Mouse (Mus musculus) midbrain, embryonic 11.5 days (tissue): ENCODE results near the gene Ctrc. TPM values are rescaled to one million over a fixed set of nuclear protein-coding genes. Genes with fewer than 3 reads are reported as not detected.

Experiments
- ATAC-seq: fragments of 200-750 bp; cut with Nextera tagmentation; 2 replicates; pipeline ENCODE4 v1.8.0; 2017; ENCODE audit warnings: moderate TSS enrichment, moderate library complexity; ENCODE audit not compliant: low FRiP score
- DNase-seq: peaks from one replicate; pipeline ENCODE4 v3.0.0; 2015; ENCODE audit warnings: low spot score; ENCODE audit errors: missing footprints
- H3K27ac ChIP-seq: fragments of 300-500 bp; sonication (generic); 2 replicates; pipeline ENCODE4 v1.5.1; 2014; ENCODE audit warnings: low read depth, low read length
- H3K27me3 ChIP-seq: fragments of 300-500 bp; sonication (generic); 2 replicates; pipeline ENCODE4 v1.6.1; 2014; ENCODE audit warnings: mild to moderate bottlenecking, low read length, moderate library complexity, mixed read lengths; ENCODE audit not compliant: control insufficient read depth, insufficient read depth
- H3K36me3 ChIP-seq: fragments of 300-500 bp; sonication (generic); 2 replicates; pipeline ENCODE4 v1.6.1; 2014; ENCODE audit warnings: mild to moderate bottlenecking, low read length, moderate library complexity, mixed read lengths; ENCODE audit not compliant: control insufficient read depth, insufficient read depth
- H3K4me1 ChIP-seq: fragments of 300-500 bp; sonication (generic); 2 replicates; pipeline ENCODE4 v1.6.1; 2014; ENCODE audit warnings: low read length; ENCODE audit not compliant: control insufficient read depth, insufficient read depth
- H3K4me2 ChIP-seq: fragments of 300-500 bp; sonication (generic); 2 replicates; pipeline ENCODE4 v1.6.1; 2014; ENCODE audit warnings: mild to moderate bottlenecking, moderate library complexity
- H3K4me3 ChIP-seq: fragments of 300-500 bp; sonication (generic); 2 replicates; pipeline ENCODE4 v1.5.1; 2014; ENCODE audit warnings: low read depth, low read length
- H3K9ac ChIP-seq: fragments of 300-500 bp; sonication (generic); 2 replicates; pipeline ENCODE4 v1.6.1; 2014; ENCODE audit warnings: low read length
- H3K9me3 ChIP-seq: fragments of 300-500 bp; sonication (generic); 2 replicates; pipeline ENCODE4 v1.6.1; 2016; ENCODE audit warnings: low read length; ENCODE audit not compliant: control insufficient read depth
- WGBS: fragments of 180-500 bp; shearing (Covaris S2); extraction: QIAGEN DNeasy Blood & Tissue Kit; methylation state at CpG from one replicate; pipeline ENCODE4 v1.1.7; 2014; 5-methylcytosine and 5-hydroxymethylcytosine counted together
- polyA plus RNA-seq: library from polyadenylated mRNA; unstranded; fragments of >200 nt; fragmentation: Nextera tagmentation; extraction: Ambion mirVana; gene quantifications from 2 replicates; pipeline ENCODE4 v1.2.1, GENCODE M21; 2014

Ctrc gene
- polyA plus RNA-seq, 1 experiment from 2014 or later = not detected

DNA sequence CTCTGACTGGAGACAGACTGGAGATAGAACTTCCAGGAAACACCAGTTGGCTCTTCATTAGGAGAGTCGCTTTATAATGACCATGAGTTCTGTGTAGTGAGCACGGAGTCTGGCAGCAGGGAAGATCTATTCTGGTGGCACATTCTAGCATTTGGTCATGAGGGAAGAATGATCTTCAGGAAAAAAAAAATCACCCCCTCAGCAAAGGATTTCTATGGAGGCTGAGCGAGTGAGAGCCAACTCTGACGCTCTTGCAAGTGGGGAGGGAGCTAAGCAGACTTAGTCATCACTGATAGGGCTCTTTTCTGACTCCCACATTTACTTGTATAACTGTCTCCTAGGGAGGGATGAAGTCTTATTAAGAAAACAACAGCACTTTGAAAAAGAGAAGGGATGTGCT is 32.9 kb upstream of the Ctrc start:
- Histone ChIP-seq H3K4me1 (peaks cover 12% of the 10 kb centered on the region), H3K27me3 (no peaks in the 10 kb centered on the region), H3K36me3 (no peaks in the 10 kb centered on the region), H3K9ac (no peak overlapping the region), H3K27ac (no peak overlapping the region), H3K4me3 (no peak overlapping the region), H3K4me2 (no peak overlapping the region), H3K9me3 (no peaks in the 10 kb centered on the region)
- 82% methylated on average over 4 of the region's 4 CpGs for WGBS
- DNase-seq = no peak
- no peak for ATAC-seq

DNA sequence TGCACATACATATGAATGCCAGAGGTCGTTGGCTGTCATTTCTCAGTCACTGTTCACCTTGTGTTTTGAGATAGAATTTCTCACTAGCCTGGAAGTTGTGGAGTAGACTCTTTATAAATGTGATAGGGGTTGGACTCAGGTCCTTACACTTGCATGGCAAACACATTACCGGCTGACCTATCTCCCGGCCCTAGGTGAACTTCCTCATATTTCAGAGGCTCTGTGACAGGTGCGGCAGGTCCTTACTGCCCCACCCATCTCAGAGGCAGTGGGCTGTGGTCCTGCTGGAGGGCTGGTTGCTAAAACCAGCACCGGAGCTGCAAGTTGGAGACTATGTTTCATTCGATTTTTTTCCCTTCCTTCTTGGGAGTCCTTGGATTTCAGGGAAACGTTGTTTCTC is 32.5 kb upstream of the Ctrc start:
- Histone ChIP-seq H3K27ac (no peak overlapping the region), H3K9me3 (no peaks in the 10 kb centered on the region), H3K9ac (no peak overlapping the region), H3K36me3 (no peaks in the 10 kb centered on the region), H3K4me1 (peaks cover 16% of the 10 kb centered on the region), H3K4me2 (no peak overlapping the region), H3K4me3 (no peak overlapping the region), H3K27me3 (no peaks in the 10 kb centered on the region)
- 82% methylated on average over 7 of the region's 7 CpGs for WGBS
- ATAC-seq (no peak), DNase-seq (no peak)

- ATAC-seq (0 out of 2 replicates have a peak, but pooled peaks have one; percentile 15), DNase-seq (peak; percentile 94)
Measured at GRCm38 (mm10) chr4:141875481-141876108, 29.4 kb upstream of the Ctrc start.

GRCm38 (mm10) chr4:141874601-141875460 is 28.7 kb upstream of the Ctrc start, which contains the start of gene Efhd2:
Gene Efhd2 (minus strand): TSS chr4:141874920.
- WGBS = under 1% methylated on average over 71 of the region's 73 CpGs
- H3K27ac ChIP-seq = no peak within 1 kb of the TSS

More at GRCm38 (mm10) chr4:141875481-141876108, 29.4 kb upstream of the Ctrc start:
- H3K36me3 ChIP-seq = no peaks in the 10 kb centered on the region
- H3K4me1 ChIP-seq = peaks cover 22% of the 10 kb centered on the region
- no peaks in the 10 kb centered on the region for H3K9me3 ChIP-seq
- peak overlapping the region; percentile 18; the same call in 1 of the 2 replicates for H3K9ac ChIP-seq
- peak overlapping the region; percentile 75 for H3K4me3 ChIP-seq
- WGBS = 12% methylated on average over 8 of the region's 8 CpGs
- no peak overlapping the region for H3K27ac ChIP-seq
- peak overlapping the region; percentile 87 for H3K4me2 ChIP-seq
- no peaks in the 10 kb centered on the region for H3K27me3 ChIP-seq

DNA sequence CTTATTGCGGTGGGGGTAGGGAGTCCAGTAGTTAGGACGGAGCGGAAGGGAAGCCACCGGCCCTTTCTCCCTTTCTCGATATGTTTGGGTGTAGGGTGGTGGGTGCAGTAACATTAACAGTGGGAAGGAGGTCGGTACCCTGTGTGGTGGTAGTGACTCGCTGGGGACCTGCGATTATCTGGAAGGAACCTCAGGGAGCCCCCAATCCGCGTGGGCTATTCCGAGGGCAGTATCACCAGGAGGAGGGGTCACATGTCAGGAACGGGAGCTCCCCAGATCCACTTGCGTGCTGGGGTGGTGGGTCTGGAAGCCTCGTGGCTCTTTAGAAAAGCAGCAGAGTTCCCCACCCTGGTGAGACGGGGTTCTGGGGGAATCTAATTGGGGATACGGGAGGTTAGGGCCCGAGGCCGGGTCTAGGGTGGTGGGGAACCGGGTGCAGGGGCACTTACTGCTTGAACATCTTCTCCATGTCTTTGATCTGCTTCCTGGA is 28.0 kb upstream of the Ctrc start:
- H3K4me2 ChIP-seq = peak overlapping the region; percentile 87
- DNase-seq (peak; percentile 89), ATAC-seq (peak; percentile 20; the same call in 1 of the 2 replicates)
- peaks cover 22% of the 10 kb centered on the region for H3K4me1 ChIP-seq
- no peaks in the 10 kb centered on the region for H3K9me3 ChIP-seq
- H3K36me3 ChIP-seq = no peaks in the 10 kb centered on the region
- peak overlapping the region; percentile 75 for H3K4me3 ChIP-seq
- WGBS = 2% methylated on average over 19 of the region's 19 CpGs
- H3K9ac ChIP-seq = peak overlapping the region; percentile 87
- H3K27me3 ChIP-seq = no peaks in the 10 kb centered on the region
- no peak overlapping the region for H3K27ac ChIP-seq

More at GRCm38 (mm10) chr4:141874601-141875460, 28.7 kb upstream of the Ctrc start, which contains the start of gene Efhd2:
- Histone ChIP-seq H3K9ac (peak within 1 kb of the TSS; percentile 87), H3K4me1 (peaks cover 22% of the 10 kb centered on the region), H3K4me2 (peak within 1 kb of the TSS; percentile 87), H3K4me3 (peak within 1 kb of the TSS; percentile 75), H3K9me3 (no peaks in the 10 kb centered on the region), H3K36me3 (no peaks in the 10 kb centered on the region), H3K27me3 (no peaks in the 10 kb centered on the region)
- DNase-seq = peak; percentile 97
- peak; percentile 93 for ATAC-seq

DNA sequence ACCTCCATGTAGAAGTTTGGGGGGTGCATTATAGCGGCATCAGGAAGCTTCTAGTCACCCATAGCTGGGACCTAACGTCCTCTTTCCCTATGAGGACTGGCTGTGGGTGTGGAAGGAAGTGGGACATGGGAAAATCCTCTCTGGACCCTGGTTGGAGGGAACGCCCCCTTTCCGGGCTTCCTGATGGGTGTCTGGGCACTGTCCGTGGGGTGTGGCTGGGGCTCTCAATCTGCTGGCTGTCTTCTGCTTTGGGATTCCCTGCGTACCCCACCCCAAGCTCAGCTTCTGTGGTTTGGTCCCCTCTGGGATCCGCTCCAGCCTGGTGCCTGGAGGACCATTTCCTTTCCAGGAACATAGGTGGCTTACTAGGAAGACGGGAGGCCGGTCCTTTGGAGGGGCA is 26.8 kb upstream of the Ctrc start:
- no peak for ATAC-seq
- Histone ChIP-seq H3K4me2 (peak overlapping the region; percentile 87; the same call in 1 of the 2 replicates), H3K9ac (no peak overlapping the region), H3K9me3 (no peaks in the 10 kb centered on the region), H3K4me3 (no peak overlapping the region; the same call in 1 of the 2 replicates), H3K27ac (no peak overlapping the region), H3K4me1 (peaks cover 22% of the 10 kb centered on the region), H3K27me3 (no peaks in the 10 kb centered on the region), H3K36me3 (no peaks in the 10 kb centered on the region)
- DNase-seq = no peak
- WGBS = 76% methylated on average over 9 of the region's 9 CpGs

GRCm38 (mm10) chr4:141871909-141872308 is 25.8 kb upstream of the Ctrc start:
- no peak overlapping the region for H3K27ac ChIP-seq
- peak overlapping the region; percentile 8; the same call in 1 of the 2 replicates for H3K4me2 ChIP-seq
- H3K9ac ChIP-seq = 0 out of 2 replicates have a peak overlapping the region, but pooled peaks have one; percentile 2
- WGBS = 59% methylated on average over 9 of the region's 9 CpGs
- H3K9me3 ChIP-seq = no peaks in the 10 kb centered on the region
- H3K4me1 ChIP-seq = peaks cover 31% of the 10 kb centered on the region
- no peak for ATAC-seq
- DNase-seq = no peak
- no peak overlapping the region for H3K4me3 ChIP-seq
- H3K36me3 ChIP-seq = no peaks in the 10 kb centered on the region
- H3K27me3 ChIP-seq = no peaks in the 10 kb centered on the region

DNA sequence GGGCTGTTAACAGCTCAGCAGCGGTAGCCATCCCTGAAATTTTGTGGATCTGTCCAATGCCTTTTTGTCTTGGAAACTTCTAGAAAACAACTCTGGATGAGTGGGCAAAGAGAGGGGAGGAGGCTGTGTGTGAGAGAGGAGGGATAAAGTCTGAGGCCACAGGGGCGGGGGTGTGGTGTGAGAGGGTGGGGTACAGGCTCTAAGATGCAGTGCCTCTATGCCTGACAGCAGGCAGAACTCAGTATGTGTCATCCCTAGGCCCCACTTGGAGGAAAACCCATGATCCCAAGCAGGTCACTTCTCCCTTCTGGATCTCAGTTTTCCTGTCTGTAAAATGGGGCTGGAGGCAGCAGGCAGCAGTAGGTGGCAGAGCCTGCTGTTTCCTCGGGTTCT is 25.2 kb upstream of the Ctrc start:
- Histone ChIP-seq H3K4me3 (no peak overlapping the region), H3K9ac (no peak overlapping the region), H3K4me1 (peaks cover 33% of the 10 kb centered on the region), H3K9me3 (no peaks in the 10 kb centered on the region), H3K27me3 (no peaks in the 10 kb centered on the region), H3K27ac (no peak overlapping the region), H3K36me3 (no peaks in the 10 kb centered on the region), H3K4me2 (no peak overlapping the region)
- WGBS = 90% methylated on average over 3 of the region's 3 CpGs
- ATAC-seq (no peak), DNase-seq (no peak)
